Comparison of ENCODE assay signal across 7 mouse cellular contexts in genomic region chr6:142735302-142736005, GRCm38 (mm10). TPM values are rescaled to one million over a fixed set of nuclear protein-coding genes. Genes with fewer than 3 reads are reported as not detected.
A peak's percentile ranks its signal among the peaks of the same experiment; 100 is the strongest.
DNase-seq lines count a peak whose midpoint lies in the region; ATAC-seq and TF ChIP-seq lines count a peak whose summit lies in the region.

No protein-coding gene starts in this region.

- peak; percentile 61 for ATAC-seq in inflammation-experienced regulatory T-cells, adult 6 months
- peak; percentile 60 for ATAC-seq in neural tube, embryonic 13.5 days (ENCODE audit: low read depth)

- H3K4me1 ChIP-seq in E14TG2a.4 (replicated peaks; ENCODE audit: low read depth, low read length): peaks cover 6% of the 10 kb centered on the region; the same call in 1 of the 2 replicates
- no peaks in the 10 kb centered on the region for H3K4me1 ChIP-seq in neural tube, embryonic 13.5 days (replicated peaks)

- peak; percentile 53 to 57 for DNase-seq in layer of hippocampus, adult 2 months (ENCODE audit: low spot score in 2 of 2)
- no peak for DNase-seq in layer of hippocampus, adult 9-11 months
- peak; percentile 52 for DNase-seq in R1 (ENCODE audit: low read depth, low spot score)
- DNase-seq in testis, postnatal 10 days (ENCODE audit: low spot score): no peak

- no peak overlapping the region for H3K27ac ChIP-seq in layer of hippocampus, adult 2 months
- no peak overlapping the region for H3K27ac ChIP-seq in neural tube, embryonic 13.5 days (replicated peaks)

- no peak overlapping the region for H3K9ac ChIP-seq in neural tube, embryonic 13.5 days

- TF ChIP-seq CTCF in layer of hippocampus, adult 2 months (conservative IDR thresholded peaks at IDR 0.05): peak; percentile 94
- peak; percentile 57 for TF ChIP-seq CTCF in E14TG2a.4 (conservative IDR thresholded peaks at IDR 0.05; ENCODE audit: low read length)

- no peaks in the 10 kb centered on the region for H3K27me3 ChIP-seq in E14TG2a.4 (ENCODE audit: insufficient read depth, low read length)
- no peaks in the 10 kb centered on the region for H3K27me3 ChIP-seq in neural tube, embryonic 13.5 days

- no peak overlapping the region for H3K4me3 ChIP-seq in layer of hippocampus, adult 2 months
- H3K4me3 ChIP-seq in E14TG2a.4 (replicated peaks; ENCODE audit: low read length): no peak overlapping the region
- H3K4me3 ChIP-seq in neural tube, embryonic 13.5 days: no peak overlapping the region

- H3K36me3 ChIP-seq in E14TG2a.4 (ENCODE audit: insufficient read depth, low read length): no peaks in the 10 kb centered on the region
- no peaks in the 10 kb centered on the region for H3K36me3 ChIP-seq in neural tube, embryonic 13.5 days

- 50% methylated on average over 8 of the region's 8 CpGs for WGBS in neural tube, embryonic 13.5 days

- peaks cover 5% of the 10 kb centered on the region; the same call in 1 of the 2 replicates for H3K9me3 ChIP-seq in E14TG2a.4 (ENCODE audit: low read length)
- H3K9me3 ChIP-seq in neural tube, embryonic 13.5 days: no peaks in the 10 kb centered on the region

- no peak overlapping the region for H3K4me2 ChIP-seq in neural tube, embryonic 13.5 days

RNA-seq across cellular contexts. Expression of gene Cmas, which starts 21.0 kb away (rescaled TPM):
- 100 to 1,000 TPM; 100 to 102 TPM for total RNA-seq in layer of hippocampus, adult 2 months (2021)
- polyA plus RNA-seq in inflammation-experienced regulatory T-cells, adult 6 months (2017; shearing (Covaris generic)): 10 to 100 TPM; 10.9 to 14.3 (median 11.7) TPM
- polyA plus RNA-seq in neural tube, embryonic 13.5 days (2015; fragmentation: Nextera tagmentation; extraction: Ambion mirVana): 174 and 175 TPM in 2 replicates

RNA-seq across cellular contexts. Expression of gene Abcc9, which starts 33.3 kb away (rescaled TPM):
- 1 to 10 TPM; 3.4 to 4.0 TPM for total RNA-seq in layer of hippocampus, adult 2 months (2021)
- polyA plus RNA-seq in inflammation-experienced regulatory T-cells, adult 6 months (2017; shearing (Covaris generic)): under 1 TPM in 1 of 3 experiments, not detected in 2; 0.05 TPM
- polyA plus RNA-seq in neural tube, embryonic 13.5 days (2015; fragmentation: Nextera tagmentation; extraction: Ambion mirVana): 3.4 and 3.5 TPM in 2 replicates

Comparison
In these comparisons a context has a peak if more than half of its experiments do, and no peak if none do; other contexts are left out.
1. DNase-seq: peak in layer of hippocampus, adult 2 months (2 of 2) and R1 (single experiment); none in layer of hippocampus, adult 9-11 months (single experiment) and testis, postnatal 10 days (single experiment).
2. RNA of gene Cmas, which starts 21.0 kb away (polyA plus RNA-seq): 174 to 175 TPM in neural tube, embryonic 13.5 days; 10.9 to 14.3 TPM in inflammation-experienced regulatory T-cells, adult 6 months; every median in the first group is over 10 times any median in the second.